Mouse (Mus musculus): ENCODE measurements around the gene Kcng1.

- TF ChIP-seq CTCF (IDR thresholded peaks at IDR 0.05; ENCODE audit: extremely low read depth, insufficient read depth, low read length) (no peak), POLR2A (IDR thresholded peaks at IDR 0.05; ENCODE audit: extremely low read depth, insufficient read depth, low read length) (no peak)
Observed at GRCm38 (mm10) chr2:168292521-168292920, 11.0 kb upstream of the Kcng1 start.
